Mouse (Mus musculus): Measurements from ENCODE around the gene Olfr1023. TPM values are rescaled to one million over a fixed set of nuclear protein-coding genes. Genes with fewer than 3 reads are reported as not detected.

Olfr1023 gene
- not detected in 2 replicates for polyA plus RNA-seq (2012; rRNA removed)

DNA sequence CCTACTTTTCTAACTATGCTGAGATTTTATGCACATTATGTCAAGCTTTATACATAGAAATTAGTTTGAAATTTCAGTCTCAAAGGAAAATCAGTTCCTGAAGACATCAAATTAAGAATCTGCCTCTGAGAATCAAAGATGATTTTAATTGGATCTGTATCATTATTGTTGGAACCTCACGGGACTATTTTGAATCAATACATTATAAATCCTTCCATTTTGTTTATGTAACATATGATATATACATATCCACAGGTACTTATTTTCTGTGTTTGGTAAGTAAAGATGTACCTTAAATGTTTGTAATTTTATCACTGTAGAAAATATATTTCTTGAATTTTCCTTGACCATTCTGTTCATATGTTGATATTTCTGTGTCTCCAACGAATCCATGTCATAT lies at the start of gene Olfr1023:
Olfr1023 (plus strand) TSS at position 301 of the 400 bp plus-strand sequence.

DNA sequence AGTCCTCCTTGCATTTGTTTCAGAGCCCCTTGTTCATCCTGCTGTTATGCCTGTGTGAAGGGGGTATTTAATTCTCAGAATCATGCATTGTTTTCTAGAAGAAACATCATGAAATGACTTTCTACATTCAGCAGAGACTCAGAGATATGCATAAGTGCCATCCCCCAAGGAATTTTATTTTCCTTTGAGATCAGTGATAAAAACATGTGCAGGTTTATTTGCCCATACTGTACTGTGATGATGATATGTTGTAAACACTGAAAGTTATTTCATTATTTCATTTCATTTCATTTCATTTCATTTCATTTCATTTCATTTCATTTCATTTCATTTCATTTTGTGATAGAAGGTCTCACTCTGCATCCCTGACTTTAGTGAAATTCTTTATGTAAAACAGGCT lies 40.1 kb upstream of the Olfr1023 start, which contains the start of gene Olfr1019:
Olfr1019 (minus strand) TSS at position 101 of the 400 bp plus-strand sequence.

DNA sequence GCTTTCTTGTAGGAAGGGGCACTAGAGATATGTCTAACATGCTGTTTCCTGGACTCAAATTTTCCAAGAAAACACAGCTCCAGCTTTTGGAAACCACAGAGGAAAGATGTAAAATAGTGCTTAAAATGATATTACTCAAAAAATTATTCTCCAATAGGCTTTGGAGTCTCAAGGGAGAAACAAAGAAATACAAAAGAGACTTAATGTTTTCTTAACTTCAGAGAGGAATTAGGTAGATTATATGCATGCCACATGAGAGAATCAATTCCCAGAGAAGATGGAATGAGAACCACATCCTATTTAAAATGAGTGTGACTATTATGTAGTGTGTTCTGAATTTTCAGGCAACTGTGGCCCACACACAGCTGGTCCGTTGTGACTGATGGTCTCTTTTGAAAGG lies 38.7 kb upstream of the Olfr1023 start, which contains the start of gene Olfr1020:
Olfr1020 (plus strand) TSS at position 301 of the 400 bp plus-strand sequence.

DNA sequence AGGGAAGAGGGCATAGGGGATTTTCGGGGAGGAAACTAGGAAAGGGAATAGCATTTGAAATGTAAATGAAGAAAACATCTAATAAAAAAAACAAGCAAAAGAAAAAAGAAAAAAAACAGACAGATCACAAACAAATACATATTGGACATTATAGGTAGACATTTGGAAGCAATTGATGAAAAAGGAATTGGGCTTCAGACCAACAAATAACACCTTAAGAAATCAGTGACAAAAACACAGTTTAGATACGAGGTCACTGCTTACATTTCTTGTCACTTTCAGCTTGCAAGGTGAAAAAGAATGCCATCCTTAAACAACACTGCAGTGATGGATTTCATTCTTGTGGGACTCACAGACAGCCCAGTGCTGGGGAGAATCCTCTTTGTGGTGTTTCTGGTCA lies 17.1 kb upstream of the Olfr1023 start, which contains the start of gene Olfr1022:
Olfr1022 (plus strand) TSS at position 301 of the 400 bp plus-strand sequence.

DNA sequence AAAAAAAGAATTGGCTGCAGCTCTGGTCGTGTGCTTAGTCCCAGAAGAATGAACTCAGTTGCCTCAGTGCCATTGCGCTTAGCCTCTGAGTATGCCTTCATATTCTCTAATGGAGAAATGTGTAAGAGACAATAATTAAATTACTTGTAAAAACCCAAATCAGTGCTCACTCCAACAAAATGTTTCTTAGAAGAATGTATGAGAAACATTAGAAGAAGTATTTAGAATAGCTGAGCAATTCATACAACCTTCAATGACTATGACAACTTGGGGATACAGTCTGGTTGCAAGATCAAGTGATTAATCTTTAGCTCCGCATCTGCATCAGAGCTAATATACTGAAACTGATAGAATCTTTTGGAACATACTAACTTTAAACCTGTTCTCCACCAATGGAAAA lies 19.5 kb downstream of the Olfr1023 start, which contains the start of gene Olfr1024:
Olfr1024 (minus strand) TSS at position 101 of the 400 bp plus-strand sequence.

DNA sequence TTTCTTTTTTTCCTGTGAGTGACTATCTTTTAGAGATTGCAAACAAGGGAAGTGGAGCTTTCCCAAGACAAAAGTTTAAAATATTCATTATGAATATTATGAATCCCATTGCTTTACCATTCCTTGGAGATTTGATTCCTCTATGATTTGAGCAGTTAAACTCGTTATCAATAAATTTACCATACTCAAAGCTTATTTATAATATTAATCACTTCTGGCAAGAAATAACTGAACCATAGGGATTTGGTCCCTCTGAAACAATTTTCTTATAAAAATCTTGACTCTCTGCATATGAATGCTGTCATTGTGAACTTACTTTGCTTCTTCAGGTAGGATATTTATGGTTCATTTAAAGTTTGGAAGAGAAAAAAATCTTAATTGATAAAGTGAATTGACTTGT lies 29.5 kb downstream of the Olfr1023 start, which contains the start of gene Olfr1025-ps1:
Olfr1025-ps1 (plus strand) TSS at position 301 of the 400 bp plus-strand sequence.

DNA sequence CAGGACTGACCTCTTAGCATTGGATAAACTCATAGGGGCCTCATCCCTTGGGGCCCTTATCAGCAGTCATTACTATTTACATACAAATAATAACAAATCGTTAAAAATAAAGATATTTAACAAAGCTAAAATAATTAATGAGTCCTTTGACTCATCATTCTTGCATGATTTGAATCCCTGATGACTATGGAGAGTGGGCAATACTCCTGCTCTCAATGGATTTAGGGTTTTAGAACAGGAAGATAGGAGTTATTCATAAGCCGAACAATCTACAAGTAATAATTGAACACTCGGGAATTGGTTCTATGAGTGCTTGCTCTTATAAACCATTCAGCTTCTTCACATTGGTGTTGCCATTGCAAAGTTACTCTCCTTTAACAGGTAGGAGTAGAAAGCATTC lies 35.8 kb downstream of the Olfr1023 start, which contains the start of gene Olfr1026:
Olfr1026 (plus strand) TSS at position 301 of the 400 bp plus-strand sequence.

Other genes starting within 250 kb of the Olfr1023 start
- gene Olfr1002, start 234.9 kb upstream of the Olfr1023 start, polyA plus RNA-seq (2012; rRNA removed), result not detected in 2 replicates
- not detected in 2 replicates for gene Olfr154, start 221.2 kb upstream of the Olfr1023 start, polyA plus RNA-seq (2012; rRNA removed)
- gene Olfr1006, start 206.9 kb upstream of the Olfr1023 start, polyA plus RNA-seq (2012; rRNA removed), result not detected in 2 replicates
- gene Olfr1008, start 196.2 kb upstream of the Olfr1023 start, polyA plus RNA-seq (2012; rRNA removed), result not detected in 2 replicates
- not detected in 2 replicates for gene Olfr1009, start 170.2 kb upstream of the Olfr1023 start, polyA plus RNA-seq (2012; rRNA removed)
- gene Olfr1012, start 122.9 kb upstream of the Olfr1023 start, polyA plus RNA-seq (2012; rRNA removed), result not detected in 2 replicates
- not detected in 2 replicates for gene Olfr1013, start 118.5 kb upstream of the Olfr1023 start, polyA plus RNA-seq (2012; rRNA removed)
- not detected in 2 replicates for gene Olfr1014, start 112.9 kb upstream of the Olfr1023 start, polyA plus RNA-seq (2012; rRNA removed)
- gene Olfr1015, start 103.6 kb upstream of the Olfr1023 start, polyA plus RNA-seq (2012; rRNA removed), result not detected in 2 replicates
- gene Olfr1016, start 83.1 kb upstream of the Olfr1023 start, polyA plus RNA-seq (2012; rRNA removed), result not detected in 2 replicates
- not detected in 2 replicates for gene Olfr1018, start 67.2 kb upstream of the Olfr1023 start, polyA plus RNA-seq (2012; rRNA removed)
- gene Olfr1019, start 40.2 kb upstream of the Olfr1023 start, polyA plus RNA-seq (2012; rRNA removed), result not detected in 2 replicates
- not detected in 2 replicates for gene Olfr1020, start 38.6 kb upstream of the Olfr1023 start, polyA plus RNA-seq (2012; rRNA removed)
- gene Olfr1022, start 17.0 kb upstream of the Olfr1023 start, polyA plus RNA-seq (2012; rRNA removed), result not detected in 2 replicates
- gene Olfr1024, start 19.4 kb downstream of the Olfr1023 start, polyA plus RNA-seq (2012; rRNA removed), result not detected in 2 replicates
- gene Olfr1025-ps1, start 29.6 kb downstream of the Olfr1023 start, polyA plus RNA-seq (2012; rRNA removed), result not detected in 2 replicates
- not detected in 2 replicates for gene Olfr1026, start 35.9 kb downstream of the Olfr1023 start, polyA plus RNA-seq (2012; rRNA removed)
- gene Olfr1028, start 64.8 kb downstream of the Olfr1023 start, polyA plus RNA-seq (2012; rRNA removed), result not detected in 2 replicates
- gene Olfr1029, start 88.3 kb downstream of the Olfr1023 start, polyA plus RNA-seq (2012; rRNA removed), result 0.29 and 0.58 TPM in 2 replicates
- 0.03 and 0.05 TPM in 2 replicates for gene Olfr1030, start 93.6 kb downstream of the Olfr1023 start, polyA plus RNA-seq (2012; rRNA removed)
- gene Olfr1031, start 104.7 kb downstream of the Olfr1023 start, polyA plus RNA-seq (2012; rRNA removed), result not detected in 2 replicates
- gene Olfr1032, start 119.9 kb downstream of the Olfr1023 start, polyA plus RNA-seq (2012; rRNA removed), result not detected in 2 replicates
- gene Olfr1033, start 135.0 kb downstream of the Olfr1023 start, polyA plus RNA-seq (2012; rRNA removed), result 1.4 and 1.5 TPM in 2 replicates
- gene Olfr1034, start 160.2 kb downstream of the Olfr1023 start, polyA plus RNA-seq (2012; rRNA removed), result 0.37 and 0.41 TPM in 2 replicates
- not detected in 2 replicates for gene Olfr1036, start 188.4 kb downstream of the Olfr1023 start, polyA plus RNA-seq (2012; rRNA removed)
- not detected in 2 replicates for gene Olfr1037, start 201.7 kb downstream of the Olfr1023 start, polyA plus RNA-seq (2012; rRNA removed)